Mouse (Mus musculus) embryo, embryonic 11 days (tissue): ENCODE results near the gene Gm5065.

Experiments
- DNase-seq: peaks from one replicate; pipeline ENCODE4 v3.0.0-alpha.2; 2015

Gm5065 gene

DNA sequence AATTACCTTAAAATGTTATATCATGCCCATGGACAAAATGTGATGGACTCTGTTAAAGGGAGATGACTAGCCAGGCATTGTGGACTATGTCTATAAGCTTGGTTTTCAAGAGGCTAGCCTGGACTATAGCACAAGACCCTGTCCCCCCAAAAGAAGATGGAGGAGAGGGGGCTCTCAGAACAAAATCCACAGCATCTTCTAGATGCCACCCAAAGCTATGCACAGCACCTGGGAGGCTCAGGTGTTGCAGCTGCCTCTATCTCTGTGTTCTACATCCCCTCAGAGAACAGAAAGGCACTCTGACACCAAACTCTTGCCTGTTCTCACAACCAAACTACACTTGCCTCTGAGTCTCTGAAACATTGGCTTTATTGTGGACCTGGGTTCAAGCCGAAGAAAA, at the start of gene Gm5065:
Gene Gm5065 (plus strand): TSS at position 301 of the 400 bp plus-strand sequence.
- DNase-seq, result no peak

DNA sequence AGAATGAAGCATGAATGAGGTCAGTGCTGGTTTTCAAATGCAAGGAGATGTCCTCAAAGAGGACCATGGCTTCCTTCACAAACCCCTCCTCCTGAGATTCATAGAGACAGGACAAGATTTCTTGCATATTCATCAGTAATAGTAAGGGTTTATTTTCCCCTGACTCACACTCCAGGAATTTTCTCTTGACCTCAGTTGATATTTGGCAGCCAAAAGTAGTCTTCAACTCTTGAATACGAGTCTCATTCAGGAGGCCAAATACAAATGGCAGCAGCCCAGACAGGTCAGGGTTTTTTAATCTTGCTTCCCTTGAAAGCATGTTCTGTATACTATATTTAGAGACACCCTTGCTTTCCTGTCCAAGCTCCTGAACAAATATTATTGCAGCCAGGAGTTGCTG, 22.8 kb upstream of the Gm5065 start:
- DNase-seq, result no peak

DNA sequence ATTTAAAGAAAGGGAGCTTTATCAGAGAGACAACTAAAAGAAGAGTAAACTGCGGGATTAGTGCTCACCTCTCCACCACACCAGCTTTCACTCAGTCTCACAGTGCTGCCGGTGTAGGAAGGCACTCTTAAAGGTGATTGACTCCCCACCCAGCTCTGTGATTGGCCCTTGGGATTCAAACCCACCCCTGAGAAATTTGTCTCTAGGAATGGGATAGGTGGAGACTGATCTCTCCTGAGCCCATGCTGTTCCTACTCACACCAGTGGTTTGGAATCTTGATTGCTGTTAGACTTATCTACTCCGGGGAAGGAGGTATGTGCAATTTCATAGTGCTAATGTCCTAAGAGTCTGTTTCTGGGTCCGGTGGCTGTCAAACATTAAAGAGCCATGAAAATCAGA, 598 bp downstream of the Gm5065 start, which contains the start of gene Nlrp2:
Gene Nlrp2 (minus strand): TSS at position 101 of the 400 bp plus-strand sequence.
- DNase-seq, result no peak

DNA sequence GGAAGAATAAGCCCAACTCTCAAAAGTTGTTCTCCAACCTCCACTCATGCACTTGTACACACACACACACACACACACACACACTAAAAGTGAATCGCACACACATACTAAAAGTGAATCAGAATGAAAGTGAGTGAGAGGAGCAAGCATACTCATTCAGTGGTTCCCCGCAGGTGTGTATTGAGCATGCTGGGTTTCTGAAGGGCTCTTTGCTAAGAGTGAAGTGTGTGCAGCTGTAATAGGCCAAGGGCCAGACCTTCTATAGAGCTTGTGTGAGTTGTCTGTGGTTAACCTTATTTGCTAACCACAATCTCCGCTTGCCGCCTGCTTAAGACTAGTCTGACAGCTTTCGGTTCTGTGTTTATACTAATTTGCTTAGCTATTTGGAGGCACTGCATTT, 13.3 kb downstream of the Gm5065 start:
- no peak for DNase-seq

DNA sequence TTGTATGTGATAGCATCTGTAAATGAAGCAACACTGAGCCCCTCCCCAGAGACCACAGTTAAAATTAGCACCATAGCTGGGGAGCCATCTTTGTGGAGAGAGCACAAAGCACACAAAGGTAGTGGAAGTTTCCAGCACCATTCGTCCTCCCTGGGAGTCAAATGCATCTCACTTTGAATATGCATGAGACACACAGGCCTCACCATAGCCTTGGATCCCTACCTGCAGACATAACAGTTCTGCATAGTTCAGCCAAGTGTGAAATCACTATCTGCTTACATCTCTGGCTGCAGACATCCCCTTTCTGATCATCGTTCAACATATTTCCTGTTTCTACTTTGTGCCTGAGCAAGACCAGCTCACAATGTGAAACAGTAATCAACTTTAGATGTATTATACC, 16.4 kb downstream of the Gm5065 start:
- DNase-seq, result no peak

DNA sequence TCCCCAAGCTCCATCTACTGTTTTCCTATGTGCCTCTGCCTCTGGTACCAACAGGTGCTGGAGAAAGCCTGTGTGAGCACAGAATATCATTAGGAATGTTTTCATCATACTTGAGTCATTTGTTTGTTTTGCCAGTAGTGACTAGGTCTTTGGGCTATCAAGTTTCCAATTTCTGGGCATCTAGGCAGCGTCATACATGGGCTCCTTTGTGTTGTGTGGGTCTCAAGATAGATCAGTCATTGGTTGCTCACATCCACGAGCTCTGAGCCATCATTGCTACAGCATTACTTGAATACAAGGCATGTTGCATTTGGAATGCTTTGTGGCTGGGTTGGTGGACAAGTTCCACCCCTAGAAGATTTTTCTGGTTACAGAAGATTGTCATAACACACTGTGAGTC, 55.9 kb downstream of the Gm5065 start:
- no peak for DNase-seq
